Mouse (Mus musculus) midbrain, embryonic 12.5 days (tissue): ENCODE measurements at regions not wholly inside any gene's neighbourhood (a gene's known extent, or its start where the extent isn't known, plus 50 kb on each side); places are given as distances from the start of the nearest gene placed in this dataset.
A peak's percentile ranks its signal among the peaks of the same experiment; 100 is the strongest.

Experiments used
- ATAC-seq: fragments of 200-750 bp; cut with Nextera tagmentation; 2 replicates; pipeline ENCODE4 v1.8.0; 2017; ENCODE audit warnings: low read depth, moderate TSS enrichment, moderate library complexity; ENCODE audit not compliant: low FRiP score
- H3K27ac ChIP-seq: fragments of 300-500 bp; sonication (generic); replicated peaks from 2 replicates; pipeline ENCODE4 v1.5.1; 2016; ENCODE audit warnings: mild to moderate bottlenecking
- H3K27me3 ChIP-seq: fragments of 300-500 bp; sonication (generic); 2 replicates; pipeline ENCODE4 v1.6.1; 2016; ENCODE audit warnings: mild to moderate bottlenecking
- H3K36me3 ChIP-seq: fragments of 300-500 bp; sonication (generic); 2 replicates; pipeline ENCODE4 v1.6.1; 2016
- H3K4me1 ChIP-seq: fragments of 300-500 bp; sonication (generic); 2 replicates; pipeline ENCODE4 v1.6.1; 2016
- H3K4me2 ChIP-seq: fragments of 300-500 bp; sonication (generic); replicated peaks from 2 replicates; pipeline ENCODE4 v1.6.1; 2016; ENCODE audit warnings: mild to moderate bottlenecking, moderate library complexity
- H3K4me3 ChIP-seq: fragments of 300-500 bp; sonication (generic); 2 replicates; pipeline ENCODE4 v1.5.1; 2016; ENCODE audit warnings: mild to moderate bottlenecking
- H3K9ac ChIP-seq: fragments of 300-500 bp; sonication (generic); replicated peaks from 2 replicates; pipeline ENCODE4 v1.6.1; 2016; ENCODE audit warnings: mild to moderate bottlenecking, moderate library complexity
- H3K9me3 ChIP-seq: fragments of 300-500 bp; sonication (generic); 2 replicates; pipeline ENCODE4 v1.6.1; 2016; ENCODE audit warnings: mild to moderate bottlenecking
- WGBS: fragments of 180-500 bp; shearing (Covaris S2); methylation state at CpG from one replicate; pipeline ENCODE4 v1.1.7; 2016; 5-methylcytosine and 5-hydroxymethylcytosine counted together

- WGBS = 52% methylated on average over 14 of the region's 14 CpGs
- H3K9me3 ChIP-seq = no peaks in the 10 kb centered on the region
- H3K9ac ChIP-seq = no peak overlapping the region
- no peak overlapping the region for H3K4me3 ChIP-seq
- H3K27ac ChIP-seq = no peak overlapping the region
- H3K4me2 ChIP-seq = no peak overlapping the region
- H3K36me3 ChIP-seq = no peaks in the 10 kb centered on the region
- no peaks in the 10 kb centered on the region for H3K27me3 ChIP-seq
- peaks cover 5% of the 10 kb centered on the region; the same call in 1 of the 2 replicates for H3K4me1 ChIP-seq
- no peak for ATAC-seq
These were observed 91.3 kb upstream of the Card11 start for GRCm38 (mm10) chr5:141091676-141092075.

DNA sequence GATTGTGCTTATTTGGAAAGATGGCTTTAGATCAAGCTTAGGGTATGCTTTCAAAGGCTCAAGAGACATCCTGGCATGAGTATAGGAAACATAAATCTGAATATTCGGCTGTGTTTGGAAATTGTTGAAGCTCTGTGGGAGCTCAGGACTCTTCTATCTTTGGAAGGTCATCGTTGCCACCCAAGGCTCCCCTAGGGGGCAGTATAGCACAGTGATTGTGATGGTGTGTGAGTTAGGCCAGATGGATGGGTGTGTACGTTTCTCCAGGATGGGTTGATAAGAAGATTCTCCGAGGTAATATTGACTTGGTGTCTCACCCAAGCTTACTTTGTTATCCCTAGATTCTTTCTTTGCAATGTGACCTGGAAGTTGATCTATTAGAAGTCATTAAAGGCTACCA lies 93.3 kb upstream of the Card11 start:
- WGBS = 63% methylated on average over 4 of the region's 4 CpGs
- H3K27me3 ChIP-seq = no peaks in the 10 kb centered on the region
- H3K4me2 ChIP-seq = no peak overlapping the region
- H3K4me3 ChIP-seq = no peak overlapping the region
- ATAC-seq = no peak
- no peak overlapping the region for H3K27ac ChIP-seq
- H3K9me3 ChIP-seq = no peaks in the 10 kb centered on the region
- H3K4me1 ChIP-seq = peaks cover 5% of the 10 kb centered on the region; the same call in 1 of the 2 replicates
- H3K9ac ChIP-seq = no peak overlapping the region
- no peaks in the 10 kb centered on the region for H3K36me3 ChIP-seq

DNA sequence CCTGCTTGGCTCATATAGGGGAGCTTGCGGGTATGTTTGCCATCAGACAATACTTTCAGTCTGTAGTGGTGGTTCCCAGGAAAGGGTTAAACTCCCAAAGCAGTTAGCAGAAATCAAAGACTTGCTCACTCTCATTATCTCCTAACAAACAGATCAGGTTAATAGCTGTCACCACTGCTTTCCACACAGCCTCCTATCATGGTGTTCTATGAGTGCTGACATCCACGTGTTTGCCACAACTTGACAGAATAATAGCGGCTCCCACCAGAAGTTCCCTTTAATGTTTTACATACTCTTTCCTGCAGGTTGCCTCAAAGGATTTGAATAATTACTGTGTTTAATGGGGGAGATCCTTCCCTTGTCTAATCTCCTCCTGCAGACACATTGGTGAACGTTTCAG lies 97.5 kb upstream of the Card11 start:
- H3K9ac ChIP-seq = no peak overlapping the region
- no peak overlapping the region for H3K27ac ChIP-seq
- no peak overlapping the region for H3K4me2 ChIP-seq
- H3K4me3 ChIP-seq = no peak overlapping the region
- H3K27me3 ChIP-seq = no peaks in the 10 kb centered on the region
- 61% methylated on average over 4 of the region's 4 CpGs for WGBS
- no peak for ATAC-seq
- H3K4me1 ChIP-seq = no peaks in the 10 kb centered on the region
- no peaks in the 10 kb centered on the region for H3K9me3 ChIP-seq
- no peaks in the 10 kb centered on the region for H3K36me3 ChIP-seq

- no peak for ATAC-seq
- no peaks in the 10 kb centered on the region for H3K9me3 ChIP-seq
These were observed 111.3 kb upstream of the Card11 start for GRCm38 (mm10) chr5:141111666-141112065.

GRCm38 (mm10) chr5:141115273-141115904 lies 115.0 kb upstream of the Card11 start:
- H3K4me1 ChIP-seq = no peaks in the 10 kb centered on the region
- no peak overlapping the region for H3K27ac ChIP-seq
- H3K9ac ChIP-seq = no peak overlapping the region
- no peaks in the 10 kb centered on the region for H3K36me3 ChIP-seq
- no peak for ATAC-seq
- H3K4me2 ChIP-seq = no peak overlapping the region
- no peaks in the 10 kb centered on the region for H3K9me3 ChIP-seq
- H3K27me3 ChIP-seq = no peaks in the 10 kb centered on the region
- 69% methylated on average over 4 of the region's 4 CpGs for WGBS
- H3K4me3 ChIP-seq = no peak overlapping the region

More at GRCm38 (mm10) chr5:141111666-141112065, 111.3 kb upstream of the Card11 start:
- Histone ChIP-seq H3K4me3 (no peak overlapping the region), H3K4me1 (no peaks in the 10 kb centered on the region), H3K36me3 (no peaks in the 10 kb centered on the region), H3K9ac (no peak overlapping the region), H3K4me2 (no peak overlapping the region), H3K27ac (no peak overlapping the region), H3K27me3 (no peaks in the 10 kb centered on the region)
- WGBS = 91% methylated on average over 3 of the region's 3 CpGs

DNA sequence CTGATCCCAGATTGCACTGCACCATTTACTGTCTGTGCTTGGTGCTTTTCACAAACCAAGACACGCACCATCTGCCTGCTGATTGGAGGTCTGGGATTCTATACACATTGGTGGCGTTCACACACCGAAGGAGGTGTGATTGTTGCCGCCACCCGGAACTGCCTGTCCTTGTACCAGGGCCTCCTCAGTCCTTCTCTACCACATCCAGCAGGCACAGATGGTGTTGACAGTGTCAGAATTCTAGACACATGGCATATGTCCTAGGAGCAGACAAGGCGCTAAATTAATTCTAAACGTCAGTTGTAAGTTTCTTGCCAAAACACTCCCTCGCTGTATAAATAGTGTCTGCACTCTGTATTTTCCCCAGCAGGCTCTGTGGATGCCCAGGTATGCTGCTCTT lies 115.6 kb upstream of the Card11 start:
- Histone ChIP-seq H3K9me3 (no peaks in the 10 kb centered on the region), H3K36me3 (no peaks in the 10 kb centered on the region), H3K4me3 (no peak overlapping the region), H3K4me1 (no peaks in the 10 kb centered on the region), H3K4me2 (no peak overlapping the region), H3K9ac (no peak overlapping the region), H3K27me3 (no peaks in the 10 kb centered on the region), H3K27ac (no peak overlapping the region)
- no peak for ATAC-seq
- 90% methylated on average over 8 of the region's 8 CpGs for WGBS

DNA sequence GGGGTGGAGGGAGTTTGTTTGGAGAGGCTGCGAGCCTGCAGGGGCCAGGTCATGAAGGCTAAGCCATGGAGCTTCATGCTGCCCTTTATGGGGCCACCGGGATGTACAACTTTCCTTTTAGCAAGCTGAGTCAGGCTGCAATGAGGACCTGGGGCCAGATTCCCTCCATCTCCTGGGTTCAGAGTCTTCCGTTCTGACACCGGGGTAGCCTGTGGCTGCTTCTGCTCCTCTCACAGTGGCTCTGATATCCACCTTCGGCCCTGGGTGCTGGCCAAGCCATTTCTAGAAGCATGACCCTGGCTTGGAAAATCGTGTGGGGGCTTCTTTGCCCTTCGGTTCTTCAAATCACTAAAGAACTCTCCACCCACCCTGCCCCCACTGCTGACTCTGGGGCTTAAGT lies 115.4 kb upstream of the Sdk1 start:
- no peak overlapping the region for H3K27ac ChIP-seq
- no peak for ATAC-seq

DNA sequence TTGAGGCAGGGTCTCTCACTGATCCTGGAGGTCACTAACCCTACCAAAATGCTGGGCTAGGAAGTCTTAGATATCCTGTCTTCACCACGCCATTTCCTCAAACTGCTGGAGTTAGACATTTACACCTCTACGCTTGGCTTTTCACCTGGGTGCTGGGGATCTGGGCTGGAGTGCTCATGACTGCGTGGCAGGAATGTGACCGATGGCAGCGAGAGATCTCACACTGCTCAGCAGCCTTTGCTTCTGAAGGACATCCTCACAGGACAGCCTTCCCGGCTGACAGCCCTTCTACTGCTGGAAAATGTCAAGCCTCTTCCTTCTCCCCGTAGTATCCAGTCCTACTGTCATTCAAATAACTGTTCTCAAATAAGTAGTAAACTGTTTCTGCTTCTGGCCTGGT lies 114.8 kb upstream of the Sdk1 start:
- H3K4me2 ChIP-seq = no peak overlapping the region
- 94% methylated on average over 7 of the region's 7 CpGs for WGBS
- H3K4me1 ChIP-seq = no peaks in the 10 kb centered on the region
- H3K27ac ChIP-seq = no peak overlapping the region
- no peaks in the 10 kb centered on the region for H3K36me3 ChIP-seq
- no peak for ATAC-seq
- H3K9me3 ChIP-seq = no peaks in the 10 kb centered on the region
- no peaks in the 10 kb centered on the region for H3K27me3 ChIP-seq
- no peak overlapping the region for H3K9ac ChIP-seq
- no peak overlapping the region for H3K4me3 ChIP-seq

More for the DNA sequence above, 115.4 kb upstream of the Sdk1 start:
- Histone ChIP-seq H3K4me2 (no peak overlapping the region), H3K9me3 (no peaks in the 10 kb centered on the region), H3K4me1 (no peaks in the 10 kb centered on the region), H3K9ac (no peak overlapping the region), H3K27me3 (no peaks in the 10 kb centered on the region), H3K4me3 (no peak overlapping the region), H3K36me3 (no peaks in the 10 kb centered on the region)
- 85% methylated on average over 7 of the region's 7 CpGs for WGBS

DNA sequence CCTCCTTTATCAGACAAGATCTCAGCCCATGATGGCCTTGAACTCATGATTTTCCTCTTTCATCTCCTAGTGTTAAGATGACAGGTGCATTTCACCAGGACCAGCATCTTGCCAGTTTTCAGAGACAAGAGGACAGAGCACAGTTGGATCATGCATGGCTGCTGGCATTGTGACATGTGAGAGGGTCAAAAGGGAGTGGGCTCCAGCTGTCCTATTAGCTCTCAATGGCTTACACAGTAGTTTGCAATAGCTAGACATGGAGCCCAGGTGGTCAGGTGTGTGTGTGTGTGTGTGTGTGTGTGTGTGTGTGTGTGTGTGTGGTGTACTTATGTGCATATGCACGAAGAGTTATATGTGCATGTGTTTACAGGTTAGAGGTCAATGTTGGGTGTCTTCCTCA lies 110.3 kb upstream of the Sdk1 start:
- WGBS = 67% methylated on average over 1 of the region's 1 CpGs
- H3K27me3 ChIP-seq = no peaks in the 10 kb centered on the region
- ATAC-seq = no peak
- no peak overlapping the region for H3K4me2 ChIP-seq
- H3K9me3 ChIP-seq = no peaks in the 10 kb centered on the region
- no peaks in the 10 kb centered on the region for H3K36me3 ChIP-seq
- H3K27ac ChIP-seq = no peak overlapping the region
- H3K9ac ChIP-seq = no peak overlapping the region
- H3K4me3 ChIP-seq = no peak overlapping the region
- 0 out of 2 replicates have a peak, but pooled peaks cover 3% of the 10 kb centered on the region for H3K4me1 ChIP-seq

GRCm38 (mm10) chr5:141131906-141132305 lies 109.4 kb upstream of the Sdk1 start:
- Histone ChIP-seq H3K9ac (no peak overlapping the region), H3K27me3 (no peaks in the 10 kb centered on the region), H3K4me1 (0 out of 2 replicates have a peak, but pooled peaks cover 3% of the 10 kb centered on the region), H3K4me3 (no peak overlapping the region), H3K36me3 (no peaks in the 10 kb centered on the region), H3K4me2 (no peak overlapping the region), H3K9me3 (no peaks in the 10 kb centered on the region), H3K27ac (no peak overlapping the region)
- ATAC-seq = no peak
- 81% methylated on average over 9 of the region's 9 CpGs for WGBS

DNA sequence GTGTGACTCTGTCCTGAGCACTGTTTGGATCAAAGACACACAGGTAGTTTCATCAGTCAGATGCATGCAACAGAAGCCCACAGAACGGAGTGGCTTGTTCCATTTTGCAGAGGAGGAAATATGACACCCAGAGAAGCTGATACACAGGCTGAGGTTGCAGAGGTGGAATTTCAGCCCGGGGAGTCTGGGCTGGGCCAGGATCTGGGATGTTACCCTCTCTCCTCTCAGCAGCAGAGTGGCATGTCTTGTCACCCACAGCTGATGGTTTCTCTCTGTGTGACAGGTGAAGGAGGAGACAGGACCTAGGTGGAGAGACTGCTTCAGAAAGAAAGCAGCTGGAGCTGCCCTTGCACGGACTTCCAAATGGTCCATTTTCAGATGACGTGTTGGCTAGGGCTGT lies 105.1 kb upstream of the Sdk1 start:
- H3K4me3 ChIP-seq = no peak overlapping the region
- H3K27ac ChIP-seq = no peak overlapping the region
- no peaks in the 10 kb centered on the region for H3K9me3 ChIP-seq
- H3K27me3 ChIP-seq = no peaks in the 10 kb centered on the region
- no peak overlapping the region for H3K4me2 ChIP-seq
- H3K36me3 ChIP-seq = no peaks in the 10 kb centered on the region
- no peak overlapping the region for H3K9ac ChIP-seq
- WGBS = 68% methylated on average over 4 of the region's 4 CpGs
- ATAC-seq = no peak
- peaks cover 13% of the 10 kb centered on the region for H3K4me1 ChIP-seq

- Histone ChIP-seq H3K4me1 (peaks cover 10% of the 10 kb centered on the region), H3K27ac (no peak overlapping the region), H3K4me2 (no peak overlapping the region), H3K9me3 (no peaks in the 10 kb centered on the region), H3K9ac (no peak overlapping the region), H3K27me3 (no peaks in the 10 kb centered on the region), H3K4me3 (no peak overlapping the region), H3K36me3 (no peaks in the 10 kb centered on the region)
- ATAC-seq = no peak
- WGBS = 82% methylated on average over 3 of the region's 3 CpGs
These were observed 103.6 kb upstream of the Sdk1 start for GRCm38 (mm10) chr5:141137716-141138115.

GRCm38 (mm10) chr5:141138771-141139360 lies 102.4 kb upstream of the Sdk1 start:
- Histone ChIP-seq H3K27ac (peak overlapping the region; percentile 52; the same call in 1 of the 2 replicates), H3K9ac (no peak overlapping the region), H3K4me1 (peaks cover 10% of the 10 kb centered on the region), H3K9me3 (no peaks in the 10 kb centered on the region), H3K27me3 (no peaks in the 10 kb centered on the region), H3K4me3 (no peak overlapping the region), H3K4me2 (peak overlapping the region; percentile 35), H3K36me3 (no peaks in the 10 kb centered on the region)
- WGBS = 51% methylated on average over 12 of the region's 12 CpGs
- no peak for ATAC-seq
